Mouse (Mus musculus) testis, adult 2 months (tissue): Measurements from ENCODE around the gene R3hdml.

Experiments used
- CTCF ChIP-seq: fragments of 200-500 bp; IDR thresholded peaks from 2 replicates; pipeline ENCODE4 v1.5.1; 2012; ENCODE audit warnings: low read depth, mild to moderate bottlenecking, inconsistent platforms, low read length, moderate library complexity; ENCODE audit not compliant: control insufficient read depth, insufficient read depth, insufficient replicate concordance
- POLR2A ChIP-seq: fragments of 200-500 bp; IDR thresholded peaks from 2 replicates; pipeline ENCODE4 v1.6.1; 2012; ENCODE audit warnings: low read depth, mild to moderate bottlenecking, inconsistent platforms, low read length, moderate library complexity; ENCODE audit not compliant: control insufficient read depth

DNA sequence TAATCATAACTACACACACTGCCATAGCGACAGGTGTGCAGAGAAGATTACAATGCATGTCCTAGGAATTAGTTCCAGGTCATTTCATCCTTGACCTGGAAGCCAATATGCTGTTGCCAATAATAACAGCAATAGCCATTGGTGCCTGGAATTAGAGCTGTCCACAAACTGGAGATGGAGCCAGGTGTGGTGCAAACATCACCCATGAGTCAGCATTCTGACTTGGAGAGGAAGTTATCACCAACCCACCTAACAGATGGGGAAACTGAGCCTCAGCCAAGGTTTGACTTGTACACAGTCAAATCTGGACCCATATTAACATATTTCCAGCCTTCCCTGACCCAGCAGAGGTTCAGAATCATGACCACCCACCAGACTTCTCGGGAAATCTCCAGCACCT lies 46.3 kb downstream of the R3hdml start:
- TF ChIP-seq CTCF: no peak
- no peak for TF ChIP-seq POLR2A
